ENCODE assay signal across 33 mouse cellular contexts in the genomic region with DNA sequence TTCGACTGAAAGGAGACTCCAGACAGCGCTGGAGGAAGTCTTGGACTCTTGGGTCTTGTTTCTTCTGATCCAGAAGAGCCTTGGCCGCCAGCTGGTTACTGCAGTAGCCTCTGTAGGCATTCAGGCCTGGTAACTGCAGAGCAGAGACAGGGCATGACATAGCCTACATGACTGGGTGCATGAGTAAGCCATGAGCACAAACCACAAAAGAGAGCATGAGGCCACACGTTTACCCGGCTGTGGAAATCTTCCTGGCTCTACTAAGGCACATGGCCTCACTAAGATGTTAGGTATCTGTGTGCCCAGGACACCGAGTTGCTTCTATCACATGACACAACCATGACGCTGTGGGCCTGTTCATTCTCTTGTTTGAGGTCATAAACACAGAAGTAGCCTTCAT. TPM values are rescaled to one million over a fixed set of nuclear protein-coding genes. Genes with fewer than 3 reads are reported as not detected.
DNase-seq lines count a peak whose midpoint lies in the region; ATAC-seq and TF ChIP-seq lines count a peak whose summit lies in the region.
"Had no signal": no experiment of that assay in that cellular context is flagged by ENCODE, and none has a peak within 500 bp of the region (broad histone marks: within the 10 kb centered on the region; RNA-seq: fewer than 3 reads in every experiment).

No protein-coding gene starts in this region.

- POLR2A ChIA-PET in Patski (lab: Charles Lee), result no interaction called here

- peaks cover 61% of the 10 kb centered on the region for H3K36me3 ChIP-seq in intestine, postnatal 0 days (ENCODE audit: control insufficient read depth, insufficient read depth)
- peaks cover 23% of the 10 kb centered on the region for H3K36me3 ChIP-seq in intestine, embryonic 15.5 days

- H3K4me2 ChIP-seq in intestine, postnatal 0 days (replicated peaks; ENCODE audit: low read depth), result no peak overlapping the region
- no peak overlapping the region for H3K4me2 ChIP-seq in intestine, embryonic 15.5 days (replicated peaks)
- H3K4me2 ChIP-seq: embryonic facial prominence, embryonic 13.5 days; forebrain, embryonic 12.5 days; forebrain, embryonic 15.5 days; heart, embryonic 13.5 days; hindbrain, embryonic 13.5 days had no signal

- CTCF ChIA-PET in Patski (lab: Charles Lee), result no interaction called here

- 77% methylated on average over 7 of the region's 7 CpGs for WGBS in intestine, postnatal 0 days
- WGBS in intestine, embryonic 15.5 days, result 90% methylated on average over 7 of the region's 7 CpGs

- H3K4me3 ChIP-seq in intestine, postnatal 0 days (ENCODE audit: low read depth, low read length), result no peak overlapping the region
- H3K4me3 ChIP-seq in intestine, embryonic 15.5 days (replicated peaks), result no peak overlapping the region
- H3K4me3 ChIP-seq: embryonic facial prominence, embryonic 10.5 days; embryonic facial prominence, embryonic 13.5 days; erythroblast, embryonic 14.5 days; forebrain, embryonic 12.5 days; forebrain, embryonic 15.5 days; heart, adult 2 months; heart, embryonic 10.5 days; heart, embryonic 13.5 days; hindbrain, embryonic 10.5 days; hindbrain, embryonic 13.5 days had no signal

- DNase-seq in 416B (ENCODE audit: low read depth) (peak; percentile 51), Patski (ENCODE audit: low read depth, low spot score) (no peak)
- no peak for DNase-seq in heart, postnatal 25 days (ENCODE audit: low spot score)
- no peak for DNase-seq in cerebellum, postnatal 10 days
- DNase-seq: adrenal gland, postnatal 10 days; adrenal gland, postnatal 36 days; cerebellum, adult 2 months; cerebellum, adult 9-11 months; cerebellum, postnatal 36 days; embryo, embryonic 11 days; gastrocnemius, postnatal 25 days; heart, adult 2 months; heart, postnatal 14 days; kidney, adult 11 months; kidney, adult 8-10 months had no signal

- TF ChIP-seq CTCF in intestine, postnatal 0 days (IDR thresholded peaks at IDR 0.05; ENCODE audit: low read depth), result no peak
- no peak for TF ChIP-seq CTCF in Patski (IDR thresholded peaks at IDR 0.05)

- intact Hi-C loops in heart, postnatal 25 days (cut with DNase I), result no loop called here

- ATAC-seq in intestine, postnatal 0 days, result peak; percentile 7; the same call in 1 of the 2 replicates
- no peak for ATAC-seq in intestine, embryonic 15.5 days
- ATAC-seq in Patski, result peak; percentile 48
- ATAC-seq: forebrain, embryonic 15.5 days; hindbrain, embryonic 16.5 days; inflammation-experienced regulatory T-cells, adult 6 months had no signal

- H3K27me3 ChIP-seq in intestine, postnatal 0 days (replicated peaks; ENCODE audit: control insufficient read depth, insufficient read depth, low read length), result no peaks in the 10 kb centered on the region
- H3K27me3 ChIP-seq in intestine, embryonic 15.5 days (replicated peaks), result no peaks in the 10 kb centered on the region
- no peaks in the 10 kb centered on the region for H3K27me3 ChIP-seq in Patski
- H3K27me3 ChIP-seq: embryonic facial prominence, embryonic 13.5 days; forebrain, embryonic 12.5 days; forebrain, embryonic 15.5 days; heart, embryonic 13.5 days; hindbrain, embryonic 13.5 days had no signal

- H3K9ac ChIP-seq in intestine, postnatal 0 days (ENCODE audit: low read depth, low read length), result no peak overlapping the region
- H3K9ac ChIP-seq in intestine, embryonic 15.5 days, result no peak overlapping the region
- H3K9ac ChIP-seq: embryonic facial prominence, embryonic 13.5 days; forebrain, embryonic 12.5 days; forebrain, embryonic 15.5 days; heart, embryonic 13.5 days; hindbrain, embryonic 13.5 days had no signal

- no peaks in the 10 kb centered on the region for H3K9me3 ChIP-seq in intestine, postnatal 0 days (ENCODE audit: control insufficient read depth)
- no peaks in the 10 kb centered on the region for H3K9me3 ChIP-seq in intestine, embryonic 15.5 days
- H3K9me3 ChIP-seq: embryonic facial prominence, embryonic 10.5 days; embryonic facial prominence, embryonic 13.5 days; forebrain, embryonic 12.5 days; forebrain, embryonic 15.5 days; heart, embryonic 10.5 days; heart, embryonic 13.5 days; hindbrain, embryonic 10.5 days; hindbrain, embryonic 13.5 days had no signal

- in situ Hi-C loops in Patski (cut with MboI; ENCODE audit: low pct_unique_long_range_greater_than_20kb), result loop anchor here (5.0 kb wide), 1 partner anchor 109 kb away; no protein-coding TSS in a partner anchor

- H3K27ac ChIP-seq in intestine, postnatal 0 days (ENCODE audit: low read depth, low read length), result no peak overlapping the region; the same call in none of the 2 replicates
- no peak overlapping the region for H3K27ac ChIP-seq in intestine, embryonic 15.5 days
- H3K27ac ChIP-seq: embryonic facial prominence, embryonic 10.5 days; embryonic facial prominence, embryonic 13.5 days; forebrain, embryonic 12.5 days; forebrain, embryonic 15.5 days; heart, adult 2 months; heart, embryonic 10.5 days; heart, embryonic 13.5 days; hindbrain, embryonic 10.5 days; hindbrain, embryonic 13.5 days had no signal

- H3K4me1 ChIP-seq in intestine, postnatal 0 days (replicated peaks; ENCODE audit: control insufficient read depth, insufficient read depth, low read length), result no peaks in the 10 kb centered on the region
- H3K4me1 ChIP-seq in intestine, embryonic 15.5 days (replicated peaks), result no peaks in the 10 kb centered on the region
- H3K4me1 ChIP-seq: forebrain, embryonic 12.5 days; forebrain, embryonic 15.5 days; hindbrain, embryonic 13.5 days had no signal

RNA-seq across cellular contexts. Expression of a gene that starts 31.4 kb away (rescaled TPM):
- 106 and 109 TPM in 2 replicates for polyA plus RNA-seq in intestine, postnatal 0 days (2015; fragmentation: Nextera tagmentation; extraction: Ambion mirVana)
- polyA plus RNA-seq in intestine, embryonic 15.5 days (2015; fragmentation: Nextera tagmentation; extraction: Ambion mirVana), result 124 and 131 TPM in 2 replicates
- polyA plus RNA-seq in Patski (2021), result 319 TPM
- 10 to 100 TPM; 19.8 to 20.0 TPM for total RNA-seq in heart, postnatal 25 days (2021)

RNA-seq across cellular contexts. Expression of a gene that starts 31.4 kb away (rescaled TPM):
- polyA plus RNA-seq in intestine, postnatal 0 days (2015; fragmentation: Nextera tagmentation; extraction: Ambion mirVana), result 44.1 and 58.4 TPM in 2 replicates
- polyA plus RNA-seq in intestine, embryonic 15.5 days (2015; fragmentation: Nextera tagmentation; extraction: Ambion mirVana), result 31.1 and 36.0 TPM in 2 replicates
- not detected for polyA plus RNA-seq in Patski (2021)
- not detected for total RNA-seq in heart, postnatal 25 days (2021)
- total RNA-seq: adrenal gland, postnatal 10 days; adrenal gland, postnatal 36 days; ES-E14; gastrocnemius, adult 8-10 months; gastrocnemius, postnatal 25 days; heart, adult 2 months; heart, postnatal 14 days had no signal
- polyA plus RNA-seq: cerebellum, adult 2 months; cortical plate, adult 2 months; embryonic facial prominence, embryonic 10.5 days; embryonic facial prominence, embryonic 13.5 days; erythroblast, embryonic 14.5 days; forebrain, embryonic 12.5 days; forebrain, embryonic 15.5 days; gonadal fat pad, adult 2 months; heart, adult 2 months; heart, embryonic 10.5 days; heart, embryonic 13.5 days; hindbrain, embryonic 13.5 days; hindbrain, embryonic 16.5 days had no signal

RNA-seq across cellular contexts. Expression of a gene that starts 32.7 kb away (rescaled TPM):
- polyA plus RNA-seq in intestine, postnatal 0 days (2015; fragmentation: Nextera tagmentation; extraction: Ambion mirVana), result not detected in 2 replicates
- polyA plus RNA-seq in intestine, embryonic 15.5 days (2015; fragmentation: Nextera tagmentation; extraction: Ambion mirVana), result not detected in 2 replicates
- polyA plus RNA-seq in Patski (2021), result not detected
- not detected for total RNA-seq in heart, postnatal 25 days (2021)
- total RNA-seq: adrenal gland, postnatal 10 days; adrenal gland, postnatal 36 days; ES-E14; gastrocnemius, adult 8-10 months; gastrocnemius, postnatal 25 days; heart, adult 2 months; heart, postnatal 14 days had no signal
- polyA plus RNA-seq: cerebellum, adult 2 months; cortical plate, adult 2 months; embryonic facial prominence, embryonic 10.5 days; embryonic facial prominence, embryonic 13.5 days; erythroblast, embryonic 14.5 days; forebrain, embryonic 12.5 days; forebrain, embryonic 15.5 days; gonadal fat pad, adult 2 months; heart, adult 2 months; heart, embryonic 10.5 days; heart, embryonic 13.5 days; heart, embryonic 16.5 days; hindbrain, embryonic 10.5 days; hindbrain, embryonic 13.5 days; hindbrain, embryonic 16.5 days; inflammation-experienced regulatory T-cells, adult 6 months had no signal

RNA-seq across cellular contexts. Expression of a gene that starts 49.1 kb away (rescaled TPM):
- not detected in 2 replicates for polyA plus RNA-seq in intestine, postnatal 0 days (2015; fragmentation: Nextera tagmentation; extraction: Ambion mirVana)
- polyA plus RNA-seq in intestine, embryonic 15.5 days (2015; fragmentation: Nextera tagmentation; extraction: Ambion mirVana), result not detected in 2 replicates
- not detected for polyA plus RNA-seq in Patski (2021)
- not detected for total RNA-seq in heart, postnatal 25 days (2021)
- total RNA-seq: adrenal gland, postnatal 10 days; adrenal gland, postnatal 36 days; ES-E14; gastrocnemius, postnatal 25 days; heart, adult 2 months; heart, postnatal 14 days had no signal
- polyA plus RNA-seq: cerebellum, adult 2 months; cortical plate, adult 2 months; embryonic facial prominence, embryonic 10.5 days; erythroblast, embryonic 14.5 days; forebrain, embryonic 12.5 days; forebrain, embryonic 15.5 days; gonadal fat pad, adult 2 months; heart, adult 2 months; heart, embryonic 10.5 days; heart, embryonic 13.5 days; heart, embryonic 16.5 days; hindbrain, embryonic 10.5 days; hindbrain, embryonic 13.5 days; inflammation-experienced regulatory T-cells, adult 6 months had no signal

RNA-seq across cellular contexts. Expression of a gene that starts 58.5 kb away (rescaled TPM):
- 0.43 and 0.51 TPM in 2 replicates for polyA plus RNA-seq in intestine, postnatal 0 days (2015; fragmentation: Nextera tagmentation; extraction: Ambion mirVana)
- 0.25 and 0.44 TPM in 2 replicates for polyA plus RNA-seq in intestine, embryonic 15.5 days (2015; fragmentation: Nextera tagmentation; extraction: Ambion mirVana)
- not detected for polyA plus RNA-seq in Patski (2021)
- not detected for total RNA-seq in heart, postnatal 25 days (2021)
- total RNA-seq: adrenal gland, postnatal 10 days; adrenal gland, postnatal 36 days; ES-E14; gastrocnemius, adult 8-10 months; gastrocnemius, postnatal 25 days; heart, adult 2 months; heart, postnatal 14 days had no signal
- polyA plus RNA-seq: cerebellum, adult 2 months; cortical plate, adult 2 months; embryonic facial prominence, embryonic 10.5 days; embryonic facial prominence, embryonic 13.5 days; erythroblast, embryonic 14.5 days; forebrain, embryonic 12.5 days; gonadal fat pad, adult 2 months; heart, adult 2 months; heart, embryonic 10.5 days; heart, embryonic 13.5 days; heart, embryonic 16.5 days; hindbrain, embryonic 10.5 days; hindbrain, embryonic 13.5 days; inflammation-experienced regulatory T-cells, adult 6 months had no signal

Comparison
In these comparisons a context has a peak if more than half of its experiments do, and no peak if none do; other contexts are left out.
1. RNA of a gene that starts 31.4 kb away (polyA plus RNA-seq): 44.1 to 58.4 TPM in intestine, postnatal 0 days and 31.1 to 36.0 TPM in intestine, embryonic 15.5 days; not detected in Patski (single experiment); every median in the first group is over 10 times any median in the second.